Mouse (Mus musculus): Measurements from ENCODE around the gene Gng8.

Gng8 gene

DNA sequence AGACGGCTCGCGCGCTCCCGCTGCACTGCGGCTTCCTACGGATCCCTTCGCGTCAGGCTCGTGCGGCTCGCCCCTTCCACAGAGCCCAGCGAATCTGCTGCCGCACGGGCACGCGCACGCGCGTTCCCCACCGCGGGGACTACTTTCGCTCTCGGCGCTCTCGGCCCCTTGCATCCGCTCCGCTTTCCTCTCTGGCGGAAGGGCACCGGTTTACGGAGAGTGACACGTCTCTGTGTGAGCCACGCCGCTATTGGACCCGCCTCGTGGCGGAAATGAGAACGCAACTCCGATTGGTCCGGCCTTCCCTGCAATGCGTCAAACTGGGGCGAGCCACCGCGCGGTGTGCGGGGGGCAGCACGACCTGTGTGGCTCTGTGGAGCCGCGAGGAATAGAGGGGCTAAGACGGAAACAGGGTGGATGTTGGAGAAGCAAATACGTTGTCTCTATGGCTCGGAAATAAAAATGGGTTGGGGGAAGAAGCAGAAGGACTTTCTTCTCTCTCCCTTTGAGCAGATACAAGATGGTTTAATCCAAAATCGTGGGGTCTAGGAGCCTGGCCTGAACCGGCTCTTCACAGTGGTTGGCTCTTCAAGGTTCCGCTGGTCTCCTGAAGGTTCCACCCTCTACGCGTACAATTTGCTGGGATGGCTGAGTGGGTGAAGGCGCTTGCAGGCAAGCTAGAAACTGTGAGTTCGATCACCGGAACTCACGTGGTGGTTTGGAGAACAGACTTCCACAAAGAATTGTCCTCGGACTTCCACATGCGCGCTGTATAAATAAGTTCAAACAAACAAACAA lies 32.6 kb downstream of the Gng8 start, which contains the start of gene Calm3:
Calm3 (minus strand) TSS at position 78 of the 798 bp plus-strand sequence.
- DNase-seq (ENCODE audit: low spot score): peak; percentile 99

DNA sequence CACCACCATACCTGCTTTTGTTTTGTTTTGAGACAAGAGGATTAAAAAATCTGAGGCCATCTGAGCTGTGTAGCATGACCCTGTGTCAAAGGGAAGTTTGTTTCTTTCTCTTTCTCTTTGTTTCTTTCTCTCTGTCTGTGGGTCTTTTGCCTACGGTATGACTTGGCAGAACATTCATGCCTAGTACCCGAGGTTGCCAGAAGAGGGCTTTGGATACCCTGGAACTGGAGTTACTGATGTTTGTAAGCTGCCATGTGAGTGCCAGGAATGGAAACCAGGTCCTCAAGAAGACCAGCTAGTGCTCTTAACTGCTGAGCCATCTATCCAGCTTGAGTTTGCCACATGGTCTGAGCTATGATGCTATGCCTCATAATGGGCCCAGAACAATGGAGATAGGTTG lies 36.8 kb downstream of the Gng8 start:
- no peak for DNase-seq (ENCODE audit: low spot score)

DNA sequence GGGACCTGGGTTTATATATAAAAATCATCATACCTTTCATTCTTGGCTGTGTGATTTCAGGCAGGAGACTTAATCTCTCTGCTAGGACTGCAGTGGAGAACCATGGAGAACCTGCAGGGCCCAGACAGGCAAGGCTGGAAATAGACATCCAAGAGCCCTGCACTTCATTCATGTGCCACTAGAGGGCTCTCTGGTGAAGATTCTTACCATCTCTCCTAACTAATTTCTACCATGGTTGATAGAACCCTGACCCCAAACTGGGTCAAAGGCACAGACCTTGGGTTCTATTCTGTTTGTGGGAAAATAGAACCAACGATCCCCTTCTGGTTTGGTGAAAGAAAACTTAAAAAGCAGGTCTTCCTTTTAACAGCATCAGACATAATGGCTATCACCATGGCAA lies 39.3 kb downstream of the Gng8 start:
- peak; percentile 73 for DNase-seq (ENCODE audit: low spot score)

DNA sequence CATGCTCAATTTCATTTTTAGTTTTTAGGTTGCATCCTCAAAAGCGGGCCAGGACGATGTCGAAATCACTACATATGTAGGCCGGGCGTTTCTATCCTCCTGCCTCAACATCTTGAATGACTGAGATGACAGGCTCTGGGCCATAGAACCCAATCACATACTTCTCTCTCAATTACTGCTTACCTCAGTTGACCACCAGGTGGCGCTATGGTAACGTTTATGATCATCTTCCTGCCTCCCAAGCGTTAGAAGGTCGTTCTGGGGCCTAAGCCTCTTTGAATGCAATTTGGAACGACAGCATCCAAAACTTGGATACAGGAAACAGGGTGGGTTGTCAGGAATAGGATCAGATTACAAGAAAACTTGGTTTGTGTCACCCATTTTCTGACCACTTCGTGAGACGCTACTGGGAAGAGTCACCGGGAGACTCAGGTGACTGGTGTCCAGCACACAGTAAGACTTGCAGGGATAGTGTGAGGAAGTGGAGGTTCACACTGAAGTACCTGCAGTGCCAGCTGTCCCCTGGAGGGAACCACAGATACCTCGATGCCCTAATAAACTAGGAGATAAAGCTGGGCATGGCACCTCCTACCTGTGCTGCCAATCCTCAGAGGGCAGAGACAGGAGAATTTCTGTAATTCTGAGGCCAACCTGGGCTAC lies 40.5 kb downstream of the Gng8 start:
- peak; percentile 85 for DNase-seq (ENCODE audit: low spot score)

DNA sequence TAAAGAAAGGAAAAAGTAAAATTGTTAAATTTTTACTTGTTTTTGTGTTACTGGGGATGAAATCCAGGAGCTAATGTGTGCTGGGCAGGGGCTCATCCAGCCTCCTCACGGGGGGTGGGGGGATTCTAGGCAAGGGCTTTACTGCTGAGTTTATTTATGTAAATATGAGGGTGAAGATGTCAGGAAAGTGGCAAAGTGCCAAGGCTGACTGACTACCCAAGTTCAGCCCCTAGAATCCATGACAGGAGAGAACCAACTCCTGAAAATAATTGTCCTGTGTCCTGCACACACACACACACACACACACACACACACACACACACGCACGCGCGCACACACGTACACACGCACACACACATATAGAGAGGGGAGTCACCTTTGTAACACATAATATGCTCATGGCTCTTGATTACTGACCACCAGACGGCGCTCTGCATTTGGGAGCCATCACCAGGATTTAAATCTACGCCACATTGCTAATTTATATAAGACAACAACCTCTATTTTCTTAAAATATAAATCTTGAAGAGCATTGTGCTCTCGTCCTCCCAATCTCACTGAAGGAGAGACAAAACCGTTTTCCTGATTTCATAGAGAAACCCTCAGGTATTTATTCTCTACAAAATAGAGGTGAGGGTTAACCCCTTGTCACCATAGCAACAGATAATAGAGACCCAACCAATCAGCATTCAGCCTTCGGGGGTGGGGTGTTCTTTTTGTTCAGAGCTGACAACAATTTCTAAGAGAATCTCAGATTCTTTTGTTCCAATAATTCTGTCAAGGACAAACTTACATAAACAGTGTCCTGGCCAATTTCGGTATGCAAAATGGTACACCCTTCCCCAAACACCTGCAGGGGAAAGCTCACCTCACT lies 41.4 kb downstream of the Gng8 start:
- DNase-seq (ENCODE audit: low spot score): no peak

DNA sequence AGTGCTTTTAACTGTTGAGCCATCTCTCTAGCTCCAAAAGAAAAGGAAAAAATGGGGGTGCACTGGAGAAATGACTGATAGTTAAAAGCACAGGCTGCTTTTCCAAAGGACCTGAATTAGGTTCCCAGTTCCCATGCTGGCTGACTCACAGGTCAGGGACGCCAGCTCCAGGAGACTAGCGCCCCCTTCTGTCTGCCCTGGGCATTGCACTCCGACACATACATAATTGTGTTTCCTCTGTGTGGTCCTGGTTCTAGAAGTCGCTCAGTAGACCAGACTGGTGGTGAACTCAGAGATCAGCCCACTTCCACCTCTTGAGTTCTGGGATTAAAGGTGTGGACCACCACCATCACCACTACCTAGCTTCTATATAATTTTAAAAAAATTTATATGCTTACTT lies 45.7 kb downstream of the Gng8 start:
- no peak for DNase-seq (ENCODE audit: low spot score)

DNA sequence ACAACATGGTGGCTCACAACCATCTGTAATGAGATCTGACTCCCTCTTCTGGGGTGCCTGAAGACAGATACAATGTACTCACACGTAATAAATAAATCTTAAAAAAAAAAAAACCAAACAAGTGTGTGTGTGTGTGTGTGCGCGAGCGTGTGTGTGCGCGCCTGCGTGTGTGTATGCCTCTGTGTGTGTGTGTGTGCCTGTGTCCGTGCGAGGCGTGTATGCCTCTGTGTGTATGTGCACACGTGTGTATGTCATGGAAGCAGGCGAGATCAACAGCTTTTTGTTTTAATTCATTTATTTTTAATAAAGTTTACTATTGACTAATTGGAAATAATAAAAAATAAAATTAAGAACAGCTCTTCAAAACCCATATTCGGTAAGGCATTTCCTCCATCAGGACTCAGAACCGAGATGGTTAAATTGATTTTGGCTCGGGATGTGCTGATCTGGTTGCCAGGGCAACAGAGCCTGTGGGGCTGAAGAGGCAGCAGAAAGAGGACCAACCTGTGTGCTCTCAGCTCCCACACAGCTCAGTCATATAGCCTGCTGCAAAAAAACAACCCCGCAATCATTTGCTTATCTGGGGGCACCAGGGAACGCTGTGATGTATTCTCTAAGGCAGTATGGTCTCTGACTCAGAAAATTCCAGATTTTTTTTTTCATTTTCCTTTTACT lies 46.7 kb downstream of the Gng8 start:
- DNase-seq (ENCODE audit: low spot score): no peak

DNA sequence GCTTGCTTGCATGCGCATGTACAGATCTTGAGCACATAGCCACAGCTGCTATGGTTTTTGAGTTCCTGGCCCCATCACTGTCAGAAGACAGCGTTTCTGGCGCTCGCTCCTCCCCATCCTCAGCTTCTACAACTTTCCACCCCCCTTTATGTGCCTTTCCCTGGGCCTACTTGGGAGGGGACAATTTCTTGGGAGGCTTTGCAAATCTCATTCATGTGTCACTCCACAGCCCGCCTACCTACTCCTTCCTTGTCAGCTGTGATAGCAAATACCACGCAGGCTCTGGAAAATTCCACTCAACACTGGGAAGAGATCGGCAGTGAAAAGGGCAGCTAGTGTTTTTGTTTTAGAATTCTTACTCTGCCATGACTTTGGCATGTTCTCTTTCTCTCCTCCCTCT lies 48.7 kb downstream of the Gng8 start:
- no peak for DNase-seq (ENCODE audit: low spot score)

DNA sequence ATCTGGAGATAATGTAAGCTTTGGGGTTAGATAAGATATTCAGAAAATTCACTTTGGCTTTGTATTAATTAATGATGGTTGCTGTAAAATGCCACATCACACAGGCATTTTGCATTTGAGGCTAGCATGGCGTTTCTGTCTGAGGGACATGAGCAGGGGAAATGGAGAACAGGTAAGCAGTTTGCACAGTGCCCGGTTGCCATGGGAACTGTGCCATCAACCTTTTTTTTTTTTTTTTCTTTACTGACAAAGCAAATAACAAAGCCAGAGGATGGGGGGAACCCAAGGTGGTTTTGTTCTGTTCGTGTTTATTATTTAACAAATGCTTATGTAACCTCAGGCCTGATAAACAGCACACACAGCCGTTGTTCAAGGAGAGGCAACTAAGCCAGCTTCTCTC lies 51.3 kb downstream of the Gng8 start:
- no peak for DNase-seq (ENCODE audit: low spot score)

DNA sequence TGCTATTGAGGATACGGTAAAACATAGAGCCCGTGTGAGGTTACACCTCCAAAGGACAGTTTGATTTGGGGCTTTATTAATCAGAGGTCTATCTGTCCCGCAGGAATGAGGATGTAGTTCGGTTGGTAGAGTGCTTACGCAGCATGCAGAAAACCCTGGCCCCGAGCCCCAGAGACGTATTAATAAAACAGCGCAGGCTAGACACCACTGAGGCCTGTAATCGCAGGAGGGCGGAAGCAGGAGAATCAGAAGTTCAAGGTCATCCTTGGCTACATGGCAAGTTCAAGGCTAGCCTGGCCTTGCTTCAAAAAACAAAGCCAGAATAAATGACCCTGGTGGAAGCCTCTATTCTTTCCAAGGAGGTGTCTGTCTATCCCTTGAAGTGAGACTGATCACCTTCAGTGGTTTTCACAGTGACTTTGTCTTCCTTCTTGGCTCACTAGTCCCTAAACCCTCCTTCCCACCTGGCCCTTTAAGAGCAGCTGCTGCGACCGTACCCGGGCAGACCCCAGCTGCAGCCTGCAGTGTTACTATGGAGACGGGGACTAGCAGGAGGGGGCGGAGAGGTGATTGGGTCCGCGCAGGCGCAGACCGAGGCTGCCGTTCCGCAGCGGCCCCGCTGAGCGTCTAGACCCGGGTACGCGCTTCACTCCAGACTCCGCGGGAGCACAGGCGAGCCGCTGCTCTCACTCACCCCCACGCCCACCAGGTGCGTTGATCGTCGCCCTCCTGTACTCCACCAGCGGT lies 52.6 kb downstream of the Gng8 start, which contains the start of gene Pnmal2:
Pnmal2 (plus strand) TSS at position 622 of the 747 bp plus-strand sequence.
- DNase-seq (ENCODE audit: low spot score): peak; percentile 67

DNA sequence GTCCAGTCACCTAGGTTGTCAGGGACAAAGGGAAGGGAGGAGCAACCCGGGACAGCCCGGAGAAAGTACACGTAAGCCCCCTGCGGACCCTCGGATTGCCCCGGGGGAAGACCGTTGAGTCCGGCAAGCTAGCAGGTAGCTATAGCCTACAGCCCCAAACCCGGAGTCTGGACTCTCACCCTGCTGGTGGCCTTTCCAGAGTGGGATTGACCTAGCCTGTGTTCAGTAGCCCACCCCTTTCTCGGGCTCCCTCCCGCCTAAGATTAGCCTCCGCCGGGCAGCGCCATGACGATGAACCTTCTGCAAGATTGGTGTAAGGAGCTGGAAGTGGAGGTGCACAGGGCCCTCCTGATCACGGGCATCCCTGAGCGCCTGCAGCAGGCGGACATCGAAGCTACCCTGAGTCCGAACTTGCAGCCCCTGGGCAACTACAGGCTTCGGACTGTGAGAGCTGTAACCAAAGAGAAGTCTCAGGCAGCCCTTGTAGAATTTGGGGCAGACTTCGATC lies 53.3 kb downstream of the Gng8 start:
- DNase-seq (ENCODE audit: low spot score): no peak

Measured in urinary bladder, postnatal 14 days (tissue).